Mouse (Mus musculus) heart, embryonic 16.5 days (tissue): ENCODE measurements around the gene Chst2. TPM values are rescaled to one million over a fixed set of nuclear protein-coding genes. Genes with fewer than 3 reads are reported as not detected.

Experiments used
- ATAC-seq: fragments of 200-750 bp; cut with Nextera tagmentation; replicated peaks from 2 replicates; pipeline ENCODE4 v1.8.0; 2017; ENCODE audit warnings: moderate number of reproducible peaks; ENCODE audit not compliant: insufficient read depth, low FRiP score; ENCODE audit errors: extremely low read depth
- H3K27ac ChIP-seq: fragments of 300-500 bp; sonication (generic); 2 replicates; pipeline ENCODE4 v1.5.1; 2014; ENCODE audit warnings: mild to moderate bottlenecking, low read length, control low read depth, moderate library complexity
- H3K27me3 ChIP-seq: fragments of 300-500 bp; sonication (generic); 2 replicates; pipeline ENCODE4 v1.6.1; 2014; ENCODE audit warnings: low read length, mixed read lengths; ENCODE audit not compliant: control insufficient read depth, insufficient read depth
- H3K36me3 ChIP-seq: fragments of 300-500 bp; sonication (generic); 2 replicates; pipeline ENCODE4 v1.6.1; 2014; ENCODE audit not compliant: control insufficient read depth, insufficient read depth
- H3K4me1 ChIP-seq: fragments of 300-500 bp; sonication (generic); 2 replicates; pipeline ENCODE4 v1.6.1; 2014; ENCODE audit warnings: low read length, mixed read lengths; ENCODE audit not compliant: control insufficient read depth, insufficient read depth
- H3K4me2 ChIP-seq: fragments of 300-500 bp; sonication (generic); 2 replicates; pipeline ENCODE4 v1.6.1; 2014; ENCODE audit warnings: low read depth, mild to moderate bottlenecking, control low read depth, low read length
- H3K4me3 ChIP-seq: fragments of 300-500 bp; sonication (generic); 2 replicates; pipeline ENCODE4 v1.5.1; 2014; ENCODE audit warnings: mild to moderate bottlenecking, control low read depth, low read length
- H3K9ac ChIP-seq: fragments of 300-500 bp; sonication (generic); 2 replicates; pipeline ENCODE4 v1.6.1; 2014; ENCODE audit warnings: low read length, control low read depth
- H3K9me3 ChIP-seq: fragments of 300-500 bp; sonication (generic); replicated peaks from 2 replicates; pipeline ENCODE4 v1.6.1; 2016; ENCODE audit warnings: low read length; ENCODE audit not compliant: control insufficient read depth
- WGBS: fragments of 180-500 bp; shearing (Covaris S2); extraction: QIAGEN DNeasy Blood & Tissue Kit; methylation state at CpG from one replicate; pipeline ENCODE4 v1.1.7; 2014; 5-methylcytosine and 5-hydroxymethylcytosine counted together
- polyA plus RNA-seq: library from polyadenylated mRNA; unstranded; fragments of >200 nt; fragmentation: Nextera tagmentation; extraction: Ambion mirVana; gene quantifications from 2 replicates; pipeline ENCODE4 v1.2.1, GENCODE M21; 2015

Gene Chst2
- polyA plus RNA-seq, 1 experiment from 2014 or later = 1.3 TPM

- H3K4me1 ChIP-seq = no peaks in the 10 kb centered on the region
- no peak for ATAC-seq
Measured at GRCm38 (mm10) chr9:95413911-95414310, 7.4 kb upstream of the Chst2 start.

GRCm38 (mm10) chr9:95412047-95412446 is 5.5 kb upstream of the Chst2 start:
- Histone ChIP-seq H3K36me3 (no peaks in the 10 kb centered on the region), H3K9me3 (peaks cover 3% of the 10 kb centered on the region; the same call in 1 of the 2 replicates), H3K4me2 (no peak overlapping the region), H3K27ac (no peak overlapping the region), H3K9ac (no peak overlapping the region), H3K4me3 (no peak overlapping the region), H3K4me1 (peaks cover 8% of the 10 kb centered on the region; the same call in 1 of the 2 replicates), H3K27me3 (peaks cover 13% of the 10 kb centered on the region)
- WGBS = 87% methylated on average over 4 of the region's 4 CpGs
- no peak for ATAC-seq

More at GRCm38 (mm10) chr9:95413911-95414310, 7.4 kb upstream of the Chst2 start:
- Histone ChIP-seq H3K4me2 (no peak overlapping the region), H3K9me3 (peaks cover 3% of the 10 kb centered on the region; the same call in 1 of the 2 replicates), H3K27ac (no peak overlapping the region), H3K4me3 (no peak overlapping the region), H3K36me3 (no peaks in the 10 kb centered on the region), H3K9ac (no peak overlapping the region), H3K27me3 (peaks cover 4% of the 10 kb centered on the region; the same call in 1 of the 2 replicates)

DNA sequence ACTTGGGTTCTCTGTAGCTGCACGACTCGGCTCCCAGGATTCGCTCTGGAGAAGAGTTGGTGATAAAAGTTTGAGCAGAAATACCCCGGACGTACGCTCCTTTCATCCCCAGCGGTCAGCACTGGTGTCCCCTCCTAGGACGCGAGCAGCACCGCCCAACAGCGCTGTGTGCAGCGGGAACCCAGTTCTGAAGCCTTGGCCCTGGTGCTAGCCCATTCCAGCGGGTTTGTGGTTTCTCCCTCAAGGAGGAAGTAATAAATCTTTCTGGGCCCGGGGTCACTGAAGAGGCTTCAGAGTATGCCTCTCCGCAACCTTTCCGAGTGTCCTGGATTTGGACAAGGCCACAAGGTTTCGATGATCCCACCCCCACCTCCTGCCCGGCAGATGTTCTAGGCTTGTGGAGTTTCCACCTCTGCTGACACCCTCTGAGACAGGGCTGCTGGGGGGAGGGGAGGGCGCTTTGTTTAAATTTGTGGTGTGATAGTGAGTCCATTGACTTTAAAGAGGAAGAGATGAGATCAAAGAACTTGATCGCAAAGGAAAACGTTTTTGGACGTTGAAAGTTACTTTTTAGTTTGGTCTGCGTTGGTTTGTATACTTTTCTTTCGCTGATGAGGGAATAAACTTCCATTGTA is 1.2 kb upstream of the Chst2 start:
- peaks cover 19% of the 10 kb centered on the region for H3K27me3 ChIP-seq
- no peaks in the 10 kb centered on the region for H3K36me3 ChIP-seq
- H3K9me3 ChIP-seq = no peaks in the 10 kb centered on the region
- H3K27ac ChIP-seq = peak overlapping the region; percentile 48
- H3K4me3 ChIP-seq = peak overlapping the region; percentile 79
- peak overlapping the region; percentile 99 for H3K4me2 ChIP-seq
- H3K4me1 ChIP-seq = peaks cover 10% of the 10 kb centered on the region
- ATAC-seq = peak; percentile 13
- peak overlapping the region; percentile 78 for H3K9ac ChIP-seq
- WGBS = 2% methylated on average over 24 of the region's 24 CpGs

- peak overlapping the region; percentile 99 for H3K4me2 ChIP-seq
- H3K4me3 ChIP-seq = peak overlapping the region; percentile 79
- H3K4me1 ChIP-seq = peaks cover 13% of the 10 kb centered on the region
- H3K9ac ChIP-seq = peak overlapping the region; percentile 78
- peak; percentile 14 for ATAC-seq
- under 1% methylated on average over 71 of the region's 72 CpGs for WGBS
- no peaks in the 10 kb centered on the region for H3K9me3 ChIP-seq
- H3K27me3 ChIP-seq = peaks cover 19% of the 10 kb centered on the region
- H3K36me3 ChIP-seq = no peaks in the 10 kb centered on the region
- peak overlapping the region; percentile 42; the same call in 1 of the 2 replicates for H3K27ac ChIP-seq
Measured at GRCm38 (mm10) chr9:95405946-95406570, 464 bp downstream of the Chst2 start.

- Histone ChIP-seq H3K4me3 (peak overlapping the region; percentile 79), H3K4me2 (peak overlapping the region; percentile 99), H3K4me1 (peaks cover 13% of the 10 kb centered on the region), H3K9ac (peak overlapping the region; percentile 78), H3K36me3 (no peaks in the 10 kb centered on the region), H3K9me3 (no peaks in the 10 kb centered on the region), H3K27me3 (peaks cover 19% of the 10 kb centered on the region), H3K27ac (no peak overlapping the region)
- peak; percentile 24 for ATAC-seq
- WGBS = 1% methylated on average over 30 of the region's 30 CpGs
Measured at GRCm38 (mm10) chr9:95405511-95405945, 994 bp downstream of the Chst2 start.

DNA sequence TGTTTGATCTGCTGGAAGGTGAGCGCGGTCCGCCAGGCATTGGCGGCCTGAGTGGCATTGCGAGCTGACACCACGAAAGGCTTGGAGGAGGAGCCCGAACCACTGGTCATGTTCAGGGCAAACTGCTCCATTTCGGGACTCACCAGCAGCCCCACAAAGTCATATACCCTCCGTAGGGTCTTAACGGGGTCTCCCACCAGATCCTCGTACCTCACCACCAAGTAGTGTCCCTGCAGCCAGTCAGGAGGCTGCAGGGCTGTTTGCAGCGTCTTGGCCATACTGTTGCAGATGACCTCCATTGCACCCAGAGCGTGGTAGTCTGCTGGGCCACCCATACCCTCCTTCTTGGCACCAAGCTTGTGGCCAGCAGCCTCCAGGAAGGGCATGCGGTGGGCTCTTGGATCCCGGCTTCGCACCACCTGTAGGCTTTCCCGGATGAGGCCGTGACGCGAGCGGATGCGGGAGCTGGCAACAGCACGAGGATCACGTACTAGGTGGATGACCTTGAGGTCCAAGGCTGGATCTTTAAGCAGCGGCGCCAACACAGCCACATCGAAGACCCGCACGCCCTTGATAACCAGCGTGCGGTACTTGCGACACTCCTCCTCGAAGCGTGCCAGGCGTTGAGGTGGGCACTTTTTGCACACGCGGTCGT is 1.6 kb downstream of the Chst2 start:
- WGBS = 74% methylated on average over 38 of the region's 38 CpGs
- H3K9me3 ChIP-seq = no peaks in the 10 kb centered on the region
- H3K36me3 ChIP-seq = no peaks in the 10 kb centered on the region
- no peak overlapping the region for H3K27ac ChIP-seq
- H3K9ac ChIP-seq = no peak overlapping the region
- H3K4me1 ChIP-seq = peaks cover 13% of the 10 kb centered on the region
- peak overlapping the region; percentile 99 for H3K4me2 ChIP-seq
- no peak for ATAC-seq
- H3K4me3 ChIP-seq = peak overlapping the region; percentile 79
- peaks cover 19% of the 10 kb centered on the region for H3K27me3 ChIP-seq

DNA sequence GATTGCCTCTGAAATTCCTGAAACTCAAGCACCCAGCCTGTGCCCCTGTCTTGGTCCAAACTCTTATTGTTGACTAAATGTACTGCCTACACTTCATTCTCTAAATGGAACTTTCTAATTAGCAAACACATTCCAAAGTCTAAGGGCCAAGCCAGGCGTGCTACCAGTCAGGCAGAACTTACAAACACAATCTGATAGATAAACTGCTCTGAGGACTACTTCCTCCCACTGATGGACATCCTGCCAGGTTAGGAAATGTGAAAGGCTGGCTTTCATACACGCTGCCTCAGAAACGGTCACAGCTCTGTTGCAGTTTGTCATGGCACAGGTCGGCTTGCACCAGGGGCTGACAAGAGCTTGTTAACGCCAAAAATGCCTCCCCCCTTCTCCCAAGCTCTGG is 4.8 kb downstream of the Chst2 start:
- Histone ChIP-seq H3K4me2 (no peak overlapping the region), H3K9ac (no peak overlapping the region), H3K27me3 (peaks cover 6% of the 10 kb centered on the region), H3K27ac (no peak overlapping the region), H3K36me3 (no peaks in the 10 kb centered on the region), H3K4me1 (peaks cover 5% of the 10 kb centered on the region; the same call in 1 of the 2 replicates), H3K9me3 (no peaks in the 10 kb centered on the region), H3K4me3 (no peak overlapping the region)
- ATAC-seq = no peak
- WGBS = 11% methylated on average over 5 of the region's 5 CpGs

GRCm38 (mm10) chr9:95392011-95392410 is 14.5 kb downstream of the Chst2 start:
- no peak for ATAC-seq
- Histone ChIP-seq H3K4me3 (no peak overlapping the region), H3K9me3 (no peaks in the 10 kb centered on the region), H3K27me3 (no peaks in the 10 kb centered on the region), H3K4me1 (no peaks in the 10 kb centered on the region), H3K4me2 (no peak overlapping the region), H3K27ac (no peak overlapping the region), H3K9ac (no peak overlapping the region), H3K36me3 (no peaks in the 10 kb centered on the region)
- 33% methylated on average over 1 of the region's 1 CpGs for WGBS

GRCm38 (mm10) chr9:95389956-95390355 is 16.6 kb downstream of the Chst2 start:
- 83% methylated on average over 3 of the region's 3 CpGs for WGBS

More at GRCm38 (mm10) chr9:95389956-95390355, 16.6 kb downstream of the Chst2 start:
- H3K9me3 ChIP-seq = no peaks in the 10 kb centered on the region
- no peak overlapping the region for H3K27ac ChIP-seq
- no peak overlapping the region for H3K4me2 ChIP-seq
- no peak overlapping the region for H3K4me3 ChIP-seq
- H3K9ac ChIP-seq = no peak overlapping the region
- no peak for ATAC-seq
- no peaks in the 10 kb centered on the region for H3K4me1 ChIP-seq
- H3K36me3 ChIP-seq = no peaks in the 10 kb centered on the region
- H3K27me3 ChIP-seq = no peaks in the 10 kb centered on the region
